Mouse (Mus musculus) E14TG2a.4 (cell line): ENCODE measurements around the gene Scgb1a1.

Experiments
- CTCF ChIP-seq: conservative IDR thresholded peaks from 2 replicates; pipeline ENCODE4 v1.5.1; 2014; ENCODE audit warnings: low read length
- POU5F1 ChIP-seq: IDR thresholded peaks from 2 replicates; pipeline ENCODE4 v1.6.1; 2014; ENCODE audit warnings: low read length, borderline replicate concordance

DNA sequence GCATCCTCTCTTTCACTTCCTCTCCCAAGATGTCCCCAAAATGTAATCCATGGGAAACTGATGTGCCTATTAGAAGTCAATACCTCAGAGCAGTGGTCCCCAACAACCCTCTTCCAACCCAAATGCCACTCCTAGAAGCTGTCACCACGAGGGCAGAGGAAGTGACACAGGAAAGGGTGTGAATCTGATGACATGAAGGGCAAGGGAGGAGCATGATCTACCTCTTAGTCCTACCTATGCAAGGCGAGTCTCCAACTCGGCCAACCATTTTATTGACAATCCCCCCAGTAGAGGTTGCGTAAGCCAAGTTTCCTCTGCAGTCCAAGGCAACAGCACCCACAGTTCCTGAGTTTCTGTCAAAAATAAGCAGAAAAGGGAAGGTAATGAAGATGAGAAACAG lies 28.5 kb upstream of the Scgb1a1 start:
- no peak for TF ChIP-seq CTCF
- no peak for TF ChIP-seq POU5F1
